Mouse (Mus musculus) frontal cortex, adult (tissue): ENCODE data around the gene 2810004N23Rik.
A peak's percentile ranks its signal among the peaks of the same experiment; 100 is the strongest.

Source experiments
- ATAC-seq: cut with Nextera tagmentation; 2 replicates; pipeline ENCODE4 v1.9.2; 2017; ENCODE audit warnings: mild to moderate bottlenecking, moderate library complexity, mixed read lengths; ENCODE audit not compliant: low TSS enrichment

The 2810004N23Rik gene

GRCm38 (mm10) chr8:124862321-124863162, at the start of gene 2810004N23Rik, which contains the start of gene Gnpat:
Gene 2810004N23Rik (minus strand): TSS chr8:124863120.
Gene Gnpat (plus strand): TSS chr8:124863033.
- ATAC-seq, result peak; percentile 98

GRCm38 (mm10) chr8:124911938-124912872, 49.3 kb upstream of the 2810004N23Rik start:
- ATAC-seq, result no peak

GRCm38 (mm10) chr8:124910349-124910748, 47.4 kb upstream of the 2810004N23Rik start:
- no peak for ATAC-seq

GRCm38 (mm10) chr8:124909936-124910335, 47.0 kb upstream of the 2810004N23Rik start:
- ATAC-seq, result no peak

- ATAC-seq, result no peak
Observed at GRCm38 (mm10) chr8:124905482-124905881, 42.6 kb upstream of the 2810004N23Rik start.

- no peak for ATAC-seq
Observed at GRCm38 (mm10) chr8:124903198-124903597, 40.3 kb upstream of the 2810004N23Rik start.

GRCm38 (mm10) chr8:124898251-124898905, 35.5 kb upstream of the 2810004N23Rik start:
- ATAC-seq, result no peak

GRCm38 (mm10) chr8:124897386-124898250, 34.7 kb upstream of the 2810004N23Rik start, which contains the start of the genes Exoc8 and Sprtn:
Gene Exoc8 (minus strand): TSS chr8:124897705.
Gene Sprtn (plus strand): TSS chr8:124897886.
- peak; percentile 90 for ATAC-seq

- peak; percentile 62 for ATAC-seq
Observed at GRCm38 (mm10) chr8:124896632-124897385, 33.9 kb upstream of the 2810004N23Rik start.

GRCm38 (mm10) chr8:124896010-124896631, 33.2 kb upstream of the 2810004N23Rik start:
- ATAC-seq, result no peak

- no peak for ATAC-seq
Observed at GRCm38 (mm10) chr8:124892596-124892995, 29.7 kb upstream of the 2810004N23Rik start.

GRCm38 (mm10) chr8:124888385-124888784, 25.5 kb upstream of the 2810004N23Rik start:
- ATAC-seq, result no peak

- no peak for ATAC-seq
Observed at GRCm38 (mm10) chr8:124878946-124879526, 16.1 kb upstream of the 2810004N23Rik start.

- peak; percentile 91 for ATAC-seq
Observed at GRCm38 (mm10) chr8:124878141-124878540, 15.2 kb upstream of the 2810004N23Rik start.

GRCm38 (mm10) chr8:124872690-124873089, 9.8 kb upstream of the 2810004N23Rik start:
- no peak for ATAC-seq

- ATAC-seq, result no peak
Observed at GRCm38 (mm10) chr8:124872081-124872480, 9.2 kb upstream of the 2810004N23Rik start.

- ATAC-seq, result no peak
Observed at GRCm38 (mm10) chr8:124871474-124871873, 8.6 kb upstream of the 2810004N23Rik start.

- ATAC-seq, result no peak
Observed at GRCm38 (mm10) chr8:124869708-124870107, 6.8 kb upstream of the 2810004N23Rik start.

- ATAC-seq, result no peak
Observed at GRCm38 (mm10) chr8:124867126-124867525, 4.2 kb upstream of the 2810004N23Rik start.
